Mouse (Mus musculus) embryo, embryonic 11.5 days (tissue): ENCODE measurements around the gene Gm49450.
"Not testable (repeated sequence)": the region's sequence is repeated elsewhere in the genome, so short reads cannot be mapped to it uniquely, and the experiment has no call there.

Experiments
- DNase-seq: peaks from one replicate; pipeline ENCODE4 v3.0.0-alpha.2; 2012; ENCODE audit warnings: low read depth, low spot score

Gm49450 gene

DNA sequence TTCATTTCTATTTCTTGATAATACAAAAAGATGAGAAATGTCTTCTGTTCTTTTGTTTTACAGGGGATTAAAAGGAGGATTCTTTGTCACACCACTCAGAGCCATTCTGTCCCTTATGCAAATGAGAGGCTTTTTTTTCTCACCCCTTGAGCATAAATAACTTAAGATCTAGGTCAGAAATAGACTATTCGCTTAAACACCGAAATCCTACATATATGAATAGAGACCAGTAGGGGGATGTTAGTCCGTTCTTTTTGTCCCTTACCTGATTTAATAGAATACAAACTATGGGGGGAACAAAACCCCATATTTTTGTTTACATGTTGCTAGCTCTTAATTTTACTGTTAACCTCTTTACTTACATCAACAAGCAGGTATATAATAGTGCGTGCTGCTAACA, 2.6 kb upstream of the Gm49450 start:
- no peak for DNase-seq

DNA sequence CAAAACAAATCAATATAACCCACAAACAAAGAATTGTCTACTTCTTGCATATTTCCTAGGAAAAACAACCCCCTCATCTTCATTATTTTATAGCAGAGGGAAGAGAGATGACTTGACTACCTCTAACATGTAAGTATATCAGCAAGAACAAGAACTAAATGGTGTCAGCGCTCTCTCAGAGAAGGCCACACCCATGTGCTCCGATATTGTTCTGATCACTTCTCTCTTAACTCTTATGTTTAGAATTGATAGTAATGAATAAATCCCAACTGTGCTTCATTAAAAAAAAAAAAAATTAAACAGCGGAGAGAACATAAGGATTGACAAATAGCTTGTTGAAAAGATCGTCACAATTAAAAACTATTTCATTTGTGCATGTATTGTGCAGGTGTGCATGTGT, 2.0 kb upstream of the Gm49450 start:
- DNase-seq: no peak

- no peak for DNase-seq
Observed at GRCm38 (mm10) chr15:98954425-98955253, 1.3 kb upstream of the Gm49450 start.

DNA sequence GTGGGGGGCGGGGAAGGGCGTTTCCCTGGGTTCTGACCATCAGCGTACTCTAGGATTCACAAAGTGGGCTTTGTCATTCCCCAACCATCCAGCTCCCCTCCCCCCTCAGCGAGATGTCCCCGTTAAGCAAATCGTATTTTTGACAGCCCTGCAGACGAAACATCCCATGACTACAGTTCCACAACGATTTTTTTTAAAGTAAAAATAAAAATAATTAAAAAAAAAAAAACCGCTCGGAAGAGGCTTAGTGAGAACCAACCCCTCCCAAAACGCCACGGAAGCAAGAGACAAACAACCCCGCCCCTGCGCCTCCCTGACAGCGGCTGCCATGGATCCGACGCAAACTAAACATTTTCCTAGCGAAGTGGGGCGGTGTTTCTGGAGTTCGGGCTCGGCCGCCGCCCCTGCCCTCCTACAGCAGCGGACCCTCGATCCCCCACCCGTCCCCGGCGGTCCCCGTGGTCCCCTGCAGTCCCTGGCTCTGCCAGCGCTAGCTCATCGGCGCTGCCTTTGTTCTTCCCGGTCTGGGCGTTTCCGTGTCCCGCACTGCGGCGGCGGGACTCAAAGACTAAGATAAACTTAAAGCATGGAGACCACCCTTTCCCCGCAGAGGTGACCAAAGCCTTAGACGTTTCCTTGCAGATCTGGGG, 475 bp downstream of the Gm49450 start:
- no peak for DNase-seq

DNA sequence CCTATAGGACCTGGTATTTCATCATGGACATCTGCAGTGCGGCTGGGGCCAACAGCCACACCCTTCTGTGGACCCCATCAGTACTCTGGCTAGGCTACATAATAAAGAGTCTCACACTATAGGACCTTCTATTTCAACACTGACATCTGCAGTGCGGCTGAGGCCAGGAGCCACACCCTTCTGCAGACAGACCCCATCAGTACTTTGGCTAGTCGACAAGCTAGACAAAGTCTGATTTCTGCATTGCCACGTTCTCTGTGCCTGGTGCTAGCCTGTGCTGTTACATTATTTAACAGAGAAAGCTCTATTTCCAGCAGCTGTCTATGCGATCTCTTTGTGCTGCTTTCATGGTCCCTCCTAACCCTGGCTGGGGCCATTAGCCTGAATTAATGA, 1.3 kb downstream of the Gm49450 start:
- no peak for DNase-seq

- DNase-seq: not testable (repeated sequence)
Observed at GRCm38 (mm10) chr15:98951122-98952062, 2.0 kb downstream of the Gm49450 start.

DNA sequence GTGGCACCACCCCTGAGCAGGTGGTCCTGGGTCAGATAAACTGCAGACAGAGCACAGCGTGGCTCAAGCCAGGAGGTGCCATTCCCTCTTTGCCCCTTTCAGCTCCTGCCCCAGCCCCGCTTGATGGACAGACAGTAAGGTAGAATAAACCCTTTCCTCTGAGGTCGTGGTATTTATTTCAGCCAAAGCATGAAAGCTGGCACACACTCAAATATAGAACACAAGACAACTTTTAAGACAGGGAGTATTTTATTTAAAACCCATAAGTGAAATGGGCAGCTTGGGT, 3.8 kb downstream of the Gm49450 start:
- DNase-seq: no peak

DNA sequence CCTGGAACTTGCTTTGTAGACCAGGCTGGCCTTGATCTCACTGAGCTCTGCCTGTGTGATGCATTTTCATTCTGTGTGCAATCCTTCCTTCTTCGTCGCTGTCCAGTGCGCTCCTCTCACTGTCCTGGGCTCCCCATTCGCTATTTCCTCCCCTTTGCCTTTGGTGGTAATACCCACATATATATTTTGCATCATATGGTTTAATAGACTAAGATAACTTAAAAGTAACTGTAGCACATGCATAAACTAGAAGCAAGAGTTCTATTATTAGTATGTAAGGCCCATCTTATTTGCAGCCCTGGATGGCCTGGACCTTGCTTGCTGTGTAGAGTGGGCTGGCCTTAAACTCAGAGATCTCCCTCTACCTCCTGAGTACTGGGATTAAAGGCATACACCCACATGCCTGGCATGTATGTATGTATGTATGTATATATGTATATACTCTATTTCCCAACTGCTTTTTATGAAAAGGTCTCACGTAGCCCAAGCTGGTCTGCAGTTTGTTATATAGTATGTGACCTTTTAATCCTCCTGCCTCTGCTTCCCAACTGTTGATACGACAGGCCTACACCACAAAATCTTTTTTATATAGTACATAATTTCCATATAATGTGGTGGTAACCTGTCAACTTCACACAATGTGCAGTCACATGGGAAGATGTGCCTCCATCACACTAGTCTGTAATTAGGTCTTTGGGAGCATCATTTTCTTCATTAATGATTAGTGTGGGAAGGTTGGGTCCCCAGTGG, 4.3 kb downstream of the Gm49450 start:
- no peak for DNase-seq

- no peak for DNase-seq
Observed at GRCm38 (mm10) chr15:98948382-98948781, 5.0 kb downstream of the Gm49450 start.

- no peak for DNase-seq
Observed at GRCm38 (mm10) chr15:98947884-98948283, 5.5 kb downstream of the Gm49450 start.

DNA sequence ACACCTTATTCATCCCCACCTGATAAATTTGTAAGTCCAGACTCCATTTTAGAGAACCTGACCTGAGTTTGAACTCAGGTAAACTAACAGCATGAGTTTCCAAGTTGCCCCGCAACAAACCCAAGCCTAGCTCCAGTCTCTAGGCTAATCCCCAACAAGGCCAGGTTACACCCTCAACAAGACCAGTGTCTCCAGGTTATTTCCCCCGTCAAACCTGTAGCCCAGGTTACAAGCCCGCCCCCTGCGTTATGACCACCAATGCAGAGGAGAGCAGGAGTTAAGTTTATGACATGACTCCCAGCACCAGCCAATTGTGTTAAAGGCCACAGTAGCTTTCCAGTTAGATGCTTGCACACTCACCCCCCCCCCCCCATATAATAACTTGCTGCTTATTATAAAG, 10.2 kb downstream of the Gm49450 start:
- no peak for DNase-seq

GRCm38 (mm10) chr15:98942081-98942480, 11.3 kb downstream of the Gm49450 start:
- DNase-seq: no peak

DNA sequence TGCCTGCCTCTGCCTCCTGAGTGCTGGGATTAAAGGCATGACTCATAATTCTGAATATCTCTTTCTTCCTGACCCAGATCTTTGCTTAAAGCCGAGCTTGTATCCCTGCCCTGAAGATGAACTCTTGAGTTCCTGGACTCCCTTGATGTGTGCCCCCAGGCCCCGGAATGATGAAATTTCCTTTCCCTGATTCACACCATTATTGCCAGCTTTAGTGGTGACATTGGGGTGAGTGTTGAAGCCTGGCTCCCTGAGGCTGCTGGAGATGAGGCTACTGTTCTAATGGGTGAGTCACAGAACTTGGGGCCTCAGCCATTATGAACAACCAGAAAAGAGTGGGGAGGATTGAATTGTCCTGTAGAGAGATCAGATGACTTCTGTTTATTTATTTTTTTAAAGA, 11.8 kb downstream of the Gm49450 start:
- no peak for DNase-seq

GRCm38 (mm10) chr15:98940816-98941215, 12.5 kb downstream of the Gm49450 start:
- DNase-seq: no peak

- DNase-seq: peak; percentile 85
Observed at GRCm38 (mm10) chr15:98934217-98934839, 19.0 kb downstream of the Gm49450 start, which contains the start of gene Tuba1b. TSS of gene Tuba1b (minus strand) at chr15:98934565.

DNA sequence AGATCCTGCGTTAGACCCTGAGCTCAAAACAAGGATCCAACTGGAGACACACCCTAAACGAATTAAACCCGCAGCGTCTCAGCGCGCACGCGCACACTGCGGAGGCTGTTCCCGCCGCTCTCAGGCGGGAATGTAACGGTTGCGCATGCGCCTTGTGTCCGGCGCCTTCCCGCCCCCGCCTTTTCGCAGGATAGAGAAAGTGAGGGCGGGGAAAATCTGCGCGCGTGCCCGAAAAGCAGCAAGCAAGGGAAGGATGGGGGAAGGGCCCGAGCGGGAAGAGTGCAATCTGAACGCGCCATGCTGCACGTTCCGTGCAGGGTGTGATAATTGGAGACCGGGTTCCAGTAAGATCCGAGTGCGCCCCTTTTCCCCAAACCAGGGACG, 19.5 kb downstream of the Gm49450 start:
- peak; percentile 98 for DNase-seq

DNA sequence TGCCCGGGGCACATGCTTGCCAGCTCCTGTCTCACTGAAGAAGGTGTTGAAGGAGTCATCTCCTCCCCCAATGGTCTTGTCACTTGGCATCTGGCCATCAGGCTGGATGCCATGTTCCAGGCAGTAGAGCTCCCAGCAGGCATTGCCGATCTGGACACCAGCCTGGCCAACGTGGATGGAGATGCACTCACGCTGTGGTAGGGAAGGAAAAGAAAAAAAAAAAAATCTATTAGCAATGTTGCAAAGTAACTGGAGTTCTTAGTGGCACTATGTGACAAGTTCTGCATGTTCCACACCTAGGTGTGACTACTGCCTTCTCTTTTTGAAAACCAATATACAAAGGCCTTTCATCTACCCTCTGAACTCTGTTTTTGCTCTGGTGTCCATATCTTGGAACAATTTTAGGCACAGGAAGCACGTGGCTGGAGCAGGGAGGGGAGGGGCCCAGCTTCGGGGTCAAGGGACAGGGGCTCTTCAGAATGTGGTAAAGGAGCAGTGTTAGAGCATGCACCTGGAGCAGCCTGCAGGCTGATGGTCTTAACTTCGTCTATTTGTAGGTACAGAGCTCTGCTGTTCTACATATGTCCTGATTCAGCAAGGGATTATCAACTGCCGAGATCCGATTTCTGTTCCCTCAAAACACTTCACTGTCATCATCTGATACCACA, 20.2 kb downstream of the Gm49450 start:
- not testable (repeated sequence) for DNase-seq

DNA sequence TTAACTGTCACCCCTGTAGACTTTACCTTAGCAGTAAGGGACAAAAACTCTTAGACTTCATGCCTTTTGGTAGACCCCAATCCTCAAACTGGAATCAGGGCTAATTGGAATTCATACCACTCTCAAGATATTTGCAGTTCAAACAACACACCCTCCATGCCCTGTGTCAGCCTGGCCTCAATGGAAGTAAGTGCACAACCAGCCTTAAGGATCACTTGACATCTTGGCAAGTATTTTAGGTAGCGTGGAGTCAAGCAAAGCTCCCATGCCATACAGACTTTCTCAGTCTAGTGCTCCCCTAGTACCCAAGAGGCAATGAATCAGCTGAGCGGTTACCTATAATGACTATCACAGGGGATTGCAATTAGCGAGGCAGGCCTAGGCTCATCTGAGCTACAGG, 22.4 kb downstream of the Gm49450 start:
- DNase-seq: no peak

DNA sequence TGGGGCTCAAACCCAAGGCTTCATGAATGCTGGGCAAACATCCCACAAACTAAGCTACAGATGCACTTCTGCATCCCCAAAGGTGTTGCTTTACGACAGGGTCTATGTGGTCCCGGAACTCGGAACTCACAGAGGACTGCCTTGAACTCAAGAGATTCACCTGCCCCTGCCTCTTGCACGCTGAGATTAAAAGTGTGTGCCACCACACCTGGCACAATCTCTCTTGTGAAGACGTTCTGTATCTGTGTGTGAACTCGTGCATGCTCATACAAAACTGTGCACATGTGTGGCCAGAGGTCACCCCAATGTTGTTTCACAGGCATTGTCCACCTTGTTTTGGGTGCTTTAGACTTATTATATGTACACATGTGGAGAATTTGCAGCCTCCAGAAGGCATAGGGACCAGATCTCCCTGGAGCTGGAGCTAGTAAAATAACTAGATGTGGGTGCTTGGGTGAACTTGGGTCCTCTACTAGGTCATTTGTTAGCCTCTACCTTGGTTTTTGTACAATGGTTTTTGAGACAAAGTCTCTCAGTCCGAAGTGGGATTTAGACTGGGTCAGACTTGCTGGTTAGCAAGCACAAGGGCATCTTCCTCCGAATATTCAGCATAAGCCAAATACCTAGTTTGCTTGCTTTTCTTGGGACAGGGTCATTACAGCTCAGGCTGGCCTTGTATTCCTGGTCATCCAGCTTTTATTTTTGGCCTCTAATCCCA, 23.2 kb downstream of the Gm49450 start:
- no peak for DNase-seq
